ENCODE assay signal across 26 mouse cellular contexts in the genomic region with DNA sequence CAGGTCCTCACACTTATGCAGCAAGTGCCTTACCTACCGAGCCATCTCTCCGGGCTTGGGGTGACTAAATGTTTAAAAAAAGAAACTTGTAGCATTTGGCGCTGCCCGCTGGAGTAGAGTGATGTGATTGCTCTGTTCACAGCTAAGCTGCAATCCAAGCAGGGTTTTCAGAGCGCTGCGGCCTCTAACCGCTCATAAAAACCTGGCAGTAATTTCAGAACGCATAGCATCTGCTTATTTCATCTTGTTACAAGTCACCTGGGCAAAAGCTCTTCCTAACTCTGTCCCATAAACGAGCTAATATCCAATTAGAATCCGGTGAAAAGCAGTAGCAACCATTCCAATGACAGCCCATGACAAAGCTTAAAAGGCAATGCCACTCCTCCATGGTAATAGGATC. TPM values are rescaled to one million over a fixed set of nuclear protein-coding genes. Genes with fewer than 3 reads are reported as not detected.
DNase-seq lines count a peak whose midpoint lies in the region; ATAC-seq and TF ChIP-seq lines count a peak whose summit lies in the region.
"Had no signal": no experiment of that assay in that cellular context is flagged by ENCODE, and none has a peak within 500 bp of the region (broad histone marks: within the 10 kb centered on the region; RNA-seq: fewer than 3 reads in every experiment).

No protein-coding gene starts in this region.

- 0 out of 2 replicates have a peak, but pooled peaks cover 4% of the 10 kb centered on the region for H3K4me1 ChIP-seq in forebrain, postnatal 0 days (ENCODE audit: insufficient read depth)
- peaks cover 2% of the 10 kb centered on the region; the same call in 1 of the 2 replicates for H3K4me1 ChIP-seq in forebrain, embryonic 16.5 days (replicated peaks; ENCODE audit: control insufficient read depth, insufficient read depth, low read length)
- H3K4me1 ChIP-seq in limb, embryonic 13.5 days: peaks cover 19% of the 10 kb centered on the region
- H3K4me1 ChIP-seq in limb, embryonic 10.5 days: peaks cover 27% of the 10 kb centered on the region
- H3K4me1 ChIP-seq in neural tube, embryonic 13.5 days (replicated peaks): peaks cover 34% of the 10 kb centered on the region
- peaks cover 29% of the 10 kb centered on the region for H3K4me1 ChIP-seq in neural tube, embryonic 15.5 days
- no peaks in the 10 kb centered on the region for H3K4me1 ChIP-seq in liver, embryonic 11.5 days (replicated peaks; ENCODE audit: control insufficient read depth, insufficient read depth, low read length)
- H3K4me1 ChIP-seq: heart, embryonic 15.5 days had no signal

- no peak overlapping the region for H3K4me3 ChIP-seq in forebrain, postnatal 0 days (ENCODE audit: low read depth, low read length)
- H3K4me3 ChIP-seq in forebrain, embryonic 16.5 days (replicated peaks; ENCODE audit: low read length): no peak overlapping the region
- no peak overlapping the region for H3K4me3 ChIP-seq in limb, embryonic 13.5 days
- no peak overlapping the region for H3K4me3 ChIP-seq in limb, embryonic 10.5 days
- H3K4me3 ChIP-seq in neural tube, embryonic 13.5 days: no peak overlapping the region
- H3K4me3 ChIP-seq in neural tube, embryonic 15.5 days (replicated peaks): no peak overlapping the region
- no peak overlapping the region for H3K4me3 ChIP-seq in liver, embryonic 11.5 days (ENCODE audit: low read depth, low read length)
- H3K4me3 ChIP-seq: embryonic facial prominence, embryonic 15.5 days; erythroblast, embryonic 14.5 days; heart, adult 2 months; heart, embryonic 15.5 days had no signal

- H3K27me3 ChIP-seq in forebrain, postnatal 0 days (ENCODE audit: insufficient read depth, low read length): no peaks in the 10 kb centered on the region
- H3K27me3 ChIP-seq in forebrain, embryonic 16.5 days (replicated peaks; ENCODE audit: control insufficient read depth, insufficient read depth, low read length): no peaks in the 10 kb centered on the region
- H3K27me3 ChIP-seq in limb, embryonic 13.5 days: no peaks in the 10 kb centered on the region
- peaks cover 16% of the 10 kb centered on the region; the same call in 1 of the 2 replicates for H3K27me3 ChIP-seq in limb, embryonic 10.5 days (ENCODE audit: low read depth, poor library complexity, severe bottlenecking)
- H3K27me3 ChIP-seq in neural tube, embryonic 13.5 days: no peaks in the 10 kb centered on the region
- no peaks in the 10 kb centered on the region for H3K27me3 ChIP-seq in neural tube, embryonic 15.5 days (replicated peaks)
- 0 out of 2 replicates have a peak, but pooled peaks cover 2% of the 10 kb centered on the region for H3K27me3 ChIP-seq in liver, embryonic 11.5 days (replicated peaks; ENCODE audit: control insufficient read depth, insufficient read depth, low read length)
- H3K27me3 ChIP-seq: CH12.LX; embryonic facial prominence, embryonic 15.5 days; heart, embryonic 15.5 days; Patski had no signal

- DNase-seq in forebrain, postnatal 0 days: peak; percentile 26
- no peak for DNase-seq in limb, embryonic 10.5 days (ENCODE audit: low spot score)
- DNase-seq in neural tube, embryonic 10.5 days (ENCODE audit: extremely low spot score, low spot score): no peak
- no peak for DNase-seq in liver, embryonic 11.5 days (ENCODE audit: low spot score)
- DNase-seq: adrenal gland, adult 2 months; adrenal gland, postnatal 36 days; cerebellum, adult 11 months; cerebellum, adult 8-10 months; cerebellum, postnatal 14 days; embryo, embryonic 11 days; gastrocnemius, postnatal 14 days; heart, adult 2 months; heart, postnatal 14 days; kidney, adult 11 months had no signal

- ATAC-seq in forebrain, postnatal 0 days: no peak
- ATAC-seq in forebrain, embryonic 16.5 days: no peak
- ATAC-seq in limb, embryonic 13.5 days (ENCODE audit: low FRiP score, low read depth): no peak
- peak; percentile 24; the same call in 1 of the 2 replicates for ATAC-seq in neural tube, embryonic 13.5 days (ENCODE audit: low read depth)
- peak; percentile 80 for ATAC-seq in neural tube, embryonic 15.5 days (ENCODE audit: low FRiP score)
- ATAC-seq in liver, embryonic 11.5 days (replicated peaks; ENCODE audit: low FRiP score): no peak
- ATAC-seq: activated CD4-positive, CD25-positive, alpha-beta regulatory T cell, adult 4 months; forebrain, embryonic 14.5 days; Patski had no signal

- no peak for TF ChIP-seq CTCF in forebrain, postnatal 0 days (IDR thresholded peaks at IDR 0.05; ENCODE audit: low read depth)

- no peaks in the 10 kb centered on the region for H3K36me3 ChIP-seq in forebrain, postnatal 0 days (ENCODE audit: insufficient read depth)
- no peaks in the 10 kb centered on the region for H3K36me3 ChIP-seq in forebrain, embryonic 16.5 days (ENCODE audit: control insufficient read depth, insufficient read depth)
- H3K36me3 ChIP-seq in limb, embryonic 13.5 days: no peaks in the 10 kb centered on the region
- no peaks in the 10 kb centered on the region for H3K36me3 ChIP-seq in limb, embryonic 10.5 days
- H3K36me3 ChIP-seq in neural tube, embryonic 13.5 days: no peaks in the 10 kb centered on the region
- no peaks in the 10 kb centered on the region for H3K36me3 ChIP-seq in neural tube, embryonic 15.5 days
- no peaks in the 10 kb centered on the region for H3K36me3 ChIP-seq in liver, embryonic 11.5 days (ENCODE audit: control insufficient read depth, insufficient read depth, low read length)
- H3K36me3 ChIP-seq: embryonic facial prominence, embryonic 15.5 days; heart, embryonic 15.5 days had no signal

- no peak overlapping the region for H3K27ac ChIP-seq in forebrain, postnatal 0 days (ENCODE audit: low read depth, low read length)
- no peak overlapping the region for H3K27ac ChIP-seq in forebrain, embryonic 16.5 days (ENCODE audit: low read length)
- no peak overlapping the region for H3K27ac ChIP-seq in limb, embryonic 13.5 days
- H3K27ac ChIP-seq in limb, embryonic 10.5 days: no peak overlapping the region
- peak overlapping the region; percentile 46; the same call in 1 of the 2 replicates for H3K27ac ChIP-seq in neural tube, embryonic 13.5 days (replicated peaks)
- peak overlapping the region; percentile 60 for H3K27ac ChIP-seq in neural tube, embryonic 15.5 days (replicated peaks)
- no peak overlapping the region for H3K27ac ChIP-seq in liver, embryonic 11.5 days (ENCODE audit: low read depth, low read length)
- H3K27ac ChIP-seq: embryonic facial prominence, embryonic 15.5 days; heart, adult 2 months; heart, embryonic 15.5 days had no signal

- no peak overlapping the region for H3K4me2 ChIP-seq in forebrain, postnatal 0 days (ENCODE audit: low read depth)
- no peak overlapping the region for H3K4me2 ChIP-seq in forebrain, embryonic 16.5 days (ENCODE audit: low read length)
- 0 out of 2 replicates have a peak overlapping the region, but pooled peaks have one; percentile 9 for H3K4me2 ChIP-seq in limb, embryonic 13.5 days (replicated peaks)
- no peak overlapping the region for H3K4me2 ChIP-seq in neural tube, embryonic 13.5 days
- no peak overlapping the region for H3K4me2 ChIP-seq in neural tube, embryonic 15.5 days
- H3K4me2 ChIP-seq in liver, embryonic 11.5 days: no peak overlapping the region
- H3K4me2 ChIP-seq: embryonic facial prominence, embryonic 15.5 days; heart, embryonic 11.5 days; heart, embryonic 15.5 days had no signal

- 49% methylated on average over 10 of the region's 10 CpGs for WGBS in forebrain, postnatal 0 days
- 57% methylated on average over 10 of the region's 10 CpGs for WGBS in forebrain, embryonic 16.5 days
- WGBS in limb, embryonic 13.5 days: 38% methylated on average over 10 of the region's 10 CpGs
- WGBS in limb, embryonic 10.5 days: 84% methylated on average over 10 of the region's 10 CpGs
- WGBS in neural tube, embryonic 13.5 days: 63% methylated on average over 10 of the region's 10 CpGs
- WGBS in neural tube, embryonic 15.5 days: 38% methylated on average over 10 of the region's 10 CpGs
- 87% methylated on average over 10 of the region's 10 CpGs for WGBS in liver, embryonic 11.5 days

- no peak overlapping the region for H3K9ac ChIP-seq in forebrain, postnatal 0 days
- H3K9ac ChIP-seq in forebrain, embryonic 16.5 days (replicated peaks; ENCODE audit: low read depth, low read length): no peak overlapping the region
- H3K9ac ChIP-seq in limb, embryonic 13.5 days: no peak overlapping the region
- no peak overlapping the region for H3K9ac ChIP-seq in neural tube, embryonic 13.5 days
- H3K9ac ChIP-seq in neural tube, embryonic 15.5 days (replicated peaks): no peak overlapping the region
- H3K9ac ChIP-seq in liver, embryonic 11.5 days (ENCODE audit: low read depth, low read length): no peak overlapping the region
- H3K9ac ChIP-seq: embryonic facial prominence, embryonic 15.5 days; heart, embryonic 15.5 days had no signal

- H3K9me3 ChIP-seq in forebrain, postnatal 0 days (ENCODE audit: low read length): no peaks in the 10 kb centered on the region; the same call in 1 of the 2 replicates
- H3K9me3 ChIP-seq in forebrain, embryonic 16.5 days (ENCODE audit: control insufficient read depth, low read length): no peaks in the 10 kb centered on the region
- H3K9me3 ChIP-seq in limb, embryonic 13.5 days: no peaks in the 10 kb centered on the region
- H3K9me3 ChIP-seq in limb, embryonic 10.5 days (replicated peaks): no peaks in the 10 kb centered on the region
- H3K9me3 ChIP-seq in neural tube, embryonic 13.5 days: no peaks in the 10 kb centered on the region
- no peaks in the 10 kb centered on the region for H3K9me3 ChIP-seq in neural tube, embryonic 15.5 days (replicated peaks)
- H3K9me3 ChIP-seq in liver, embryonic 11.5 days (ENCODE audit: control insufficient read depth, low read length): no peaks in the 10 kb centered on the region
- H3K9me3 ChIP-seq: embryonic facial prominence, embryonic 15.5 days; heart, embryonic 15.5 days had no signal

RNA-seq across cellular contexts. Expression of gene Enc1, which starts 21.8 kb away (rescaled TPM):
- total RNA-seq in forebrain, postnatal 0 days (2014; rRNA removed): 423 and 513 TPM in 2 replicates
- 76.8 and 80.3 TPM in 2 replicates for polyA plus RNA-seq in forebrain, postnatal 0 days (2015; fragmentation: Nextera tagmentation; extraction: Ambion mirVana)
- 133 and 143 TPM in 2 replicates for polyA plus RNA-seq in forebrain, embryonic 16.5 days (2015; fragmentation: Nextera tagmentation; extraction: Ambion mirVana)
- 8.2 and 8.9 TPM in 2 replicates for polyA plus RNA-seq in limb, embryonic 13.5 days (2015; fragmentation: Nextera tagmentation; extraction: Ambion mirVana)
- polyA plus RNA-seq in limb, embryonic 10.5 days (2016; fragmentation: Nextera tagmentation; extraction: Ambion mirVana): 2.5 and 4.3 TPM in 2 replicates
- polyA plus RNA-seq in neural tube, embryonic 13.5 days (2015; fragmentation: Nextera tagmentation; extraction: Ambion mirVana): 54.9 and 59.5 TPM in 2 replicates
- polyA plus RNA-seq in neural tube, embryonic 15.5 days (2015; fragmentation: Nextera tagmentation; extraction: Ambion mirVana): 65.8 and 79.2 TPM in 2 replicates
- polyA plus RNA-seq in liver, embryonic 11.5 days (2014; fragmentation: Nextera tagmentation; extraction: Ambion mirVana): 1.9 and 2.2 TPM in 2 replicates

Comparison
In these comparisons a context has a peak if more than half of its experiments do, and no peak if none do; other contexts are left out.
1. ATAC-seq: peak in neural tube, embryonic 13.5 days (single experiment) and neural tube, embryonic 15.5 days (single experiment); none in forebrain, postnatal 0 days (single experiment), forebrain, embryonic 16.5 days (single experiment), limb, embryonic 13.5 days (single experiment) and liver, embryonic 11.5 days (single experiment).
2. H3K27ac ChIP-seq: peak in neural tube, embryonic 13.5 days (single experiment) and neural tube, embryonic 15.5 days (single experiment); none in forebrain, postnatal 0 days (single experiment), forebrain, embryonic 16.5 days (single experiment), limb, embryonic 13.5 days (single experiment), limb, embryonic 10.5 days (single experiment) and liver, embryonic 11.5 days (single experiment).